Mouse (Mus musculus) fibroblast of lung, adult 2 months (primary cell): ENCODE data around the gene Paf1.

Source experiments
- DNase-seq: peaks from one replicate; pipeline ENCODE4 v3.0.0-alpha.2; 2011; ENCODE audit warnings: low read depth

Gene Paf1

DNA sequence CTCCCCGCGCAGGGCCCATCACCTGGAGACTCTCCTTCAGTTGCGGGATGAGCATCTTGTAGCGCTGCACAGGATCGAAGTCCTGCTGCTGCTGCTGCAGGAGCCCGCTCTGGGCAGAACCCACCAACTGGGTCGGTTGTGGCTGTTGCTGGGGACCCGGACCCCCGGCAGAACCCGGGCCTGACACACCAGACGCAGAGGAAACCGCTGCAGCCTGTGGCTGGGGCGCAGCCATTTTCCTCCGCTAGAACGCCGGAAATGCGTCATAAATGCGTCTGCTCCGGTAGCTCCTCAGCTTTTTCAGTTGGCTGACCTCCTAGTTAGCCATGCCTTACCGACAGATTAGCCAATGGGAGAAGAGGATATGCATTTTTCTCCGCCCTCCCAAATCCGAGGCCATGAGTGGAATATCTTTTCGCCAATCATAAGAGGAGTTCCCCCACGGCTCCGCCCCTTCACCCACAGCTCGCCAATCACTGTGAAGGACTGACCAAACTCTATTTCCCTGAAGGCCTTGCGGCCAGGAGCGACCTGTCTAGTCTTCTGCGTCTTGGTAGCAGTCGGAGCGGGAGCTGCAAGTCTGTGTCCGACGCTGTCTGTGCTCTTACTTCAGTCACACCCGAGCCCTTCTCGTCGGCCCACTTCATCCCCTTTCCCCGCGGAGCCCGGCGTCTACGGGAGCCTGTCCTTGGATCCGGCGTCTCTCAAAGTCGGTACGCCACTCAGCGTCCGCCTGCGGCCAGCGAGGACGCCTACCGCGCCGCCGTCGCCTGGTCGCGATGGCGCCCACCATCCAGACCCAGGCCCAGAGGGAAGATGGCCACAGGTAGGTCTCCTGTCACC lies at the start of gene Paf1, which contains the start of gene Med29:
Paf1 (plus strand) TSS at position 523 of the 843 bp plus-strand sequence.
Med29 (minus strand) TSS at position 280 of the 843 bp plus-strand sequence.
- DNase-seq: peak; percentile 100

DNA sequence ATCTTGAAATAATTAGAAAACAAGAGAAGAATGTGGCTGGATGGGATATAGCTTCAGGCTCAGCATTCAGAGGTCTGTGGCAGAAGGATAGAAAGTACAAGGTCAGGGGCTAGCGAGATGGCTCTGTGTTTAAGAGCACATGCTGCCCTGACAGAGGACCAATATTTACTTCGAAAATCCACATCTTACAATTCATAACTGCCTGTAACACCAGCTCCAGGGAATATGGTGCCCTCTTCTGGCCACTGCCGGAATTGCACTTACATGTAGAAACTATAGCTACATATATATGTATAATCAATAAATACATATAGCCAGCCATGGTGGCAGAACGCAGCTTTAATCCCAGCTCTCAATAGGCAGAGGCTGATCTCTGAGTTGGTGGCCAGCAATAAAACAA lies 48.1 kb upstream of the Paf1 start:
- peak; percentile 53 for DNase-seq

DNA sequence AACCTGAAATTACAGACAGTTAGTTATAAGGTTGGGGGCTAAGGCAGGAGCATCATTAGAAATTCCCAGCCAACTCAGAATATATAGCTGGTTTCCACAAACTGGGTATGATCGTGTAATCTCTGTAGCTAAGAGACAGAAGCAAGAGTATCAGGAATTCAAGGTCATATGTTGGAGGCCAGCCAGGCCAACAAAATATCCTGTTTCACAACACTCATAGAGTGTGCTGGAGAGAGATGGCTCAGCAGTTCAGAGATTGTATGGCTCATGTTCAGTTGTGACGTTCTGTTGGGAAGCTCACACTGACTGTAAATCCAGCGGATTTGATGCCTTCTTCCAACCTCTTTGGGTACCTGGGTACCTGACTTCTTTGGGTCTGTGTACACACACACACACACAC lies 45.0 kb upstream of the Paf1 start:
- DNase-seq: no peak

DNA sequence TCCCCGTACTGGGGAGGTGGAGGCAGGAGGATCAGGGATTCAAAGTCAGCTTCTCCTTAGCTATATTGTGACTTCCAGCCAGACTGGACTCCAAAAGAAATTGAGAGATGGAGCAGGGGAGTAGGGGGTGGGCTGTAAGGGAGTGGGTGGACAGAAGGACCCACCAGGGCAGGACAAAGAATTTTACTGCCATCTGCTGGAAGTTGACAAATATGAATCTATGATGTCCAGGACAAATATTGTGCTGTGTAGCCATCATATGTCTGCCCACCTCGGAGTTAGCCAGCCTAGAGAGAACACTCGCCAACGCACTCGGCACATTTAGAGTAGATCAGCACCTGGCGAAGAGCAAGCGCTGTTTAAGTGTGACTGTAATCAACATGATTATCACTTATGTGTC lies 44.1 kb upstream of the Paf1 start:
- DNase-seq: no peak

DNA sequence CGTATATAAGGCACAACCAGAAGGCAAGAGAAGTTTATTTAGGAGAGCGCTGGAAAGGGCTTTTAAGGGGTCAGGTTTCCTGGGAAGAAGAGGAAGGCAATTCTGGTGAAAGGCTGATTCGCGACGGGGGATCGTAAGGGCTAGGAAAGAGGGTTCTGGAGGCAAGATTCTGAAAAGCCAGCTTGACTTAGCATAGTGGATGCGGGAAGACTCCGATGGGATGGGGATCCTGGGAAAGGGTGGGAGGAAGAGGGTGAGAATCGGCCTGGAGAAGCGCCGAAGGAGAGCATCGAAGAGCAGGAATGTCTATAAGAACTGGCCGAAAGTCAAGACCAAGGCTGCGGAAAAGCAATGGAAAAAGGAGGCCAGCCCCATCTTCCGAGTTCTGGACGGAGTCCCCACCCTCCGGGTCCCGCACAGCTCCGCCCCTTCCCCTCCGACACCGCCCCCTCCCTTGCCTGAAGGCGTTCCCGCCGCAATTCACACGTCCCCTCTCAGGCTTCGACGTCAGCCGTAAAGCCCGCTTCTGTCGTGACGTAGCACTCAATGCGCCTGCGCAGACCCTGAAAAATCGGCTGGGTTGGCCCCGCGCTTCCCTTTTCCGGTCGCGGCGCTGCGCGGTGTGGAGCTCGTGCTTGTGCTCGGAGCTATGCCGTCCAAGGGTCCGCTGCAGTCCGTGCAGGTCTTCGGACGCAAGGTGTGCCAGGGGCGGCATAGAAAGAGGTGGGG lies 42.4 kb upstream of the Paf1 start, which contains the start of gene Rps16:
Rps16 (plus strand) TSS at position 498 of the 729 bp plus-strand sequence.
- DNase-seq: peak; percentile 95

DNA sequence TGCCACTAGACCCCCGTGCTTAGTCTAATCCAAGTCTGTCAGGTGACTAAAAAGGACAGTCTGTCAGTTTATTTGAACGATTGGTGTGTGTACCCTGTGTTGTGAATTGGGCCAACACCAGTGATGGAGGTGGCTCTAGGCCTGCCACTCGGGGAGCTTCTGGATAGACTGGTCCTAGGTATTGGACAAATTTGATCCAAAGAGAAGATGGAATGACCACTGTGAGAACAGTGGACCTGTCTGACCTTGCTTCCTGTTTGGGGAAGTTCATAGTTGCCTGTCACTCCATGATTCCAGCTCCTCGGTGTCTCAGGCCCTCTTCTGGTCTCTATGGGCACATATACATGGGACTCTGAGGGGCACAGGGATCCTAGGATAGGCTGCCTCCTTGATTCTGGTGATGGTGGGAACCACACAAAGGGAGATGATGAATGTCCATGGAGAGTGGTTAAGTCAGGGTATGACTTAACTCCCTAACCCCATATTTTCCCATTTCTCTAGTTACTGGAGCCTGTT lies 41.0 kb upstream of the Paf1 start:
- no peak for DNase-seq

DNA sequence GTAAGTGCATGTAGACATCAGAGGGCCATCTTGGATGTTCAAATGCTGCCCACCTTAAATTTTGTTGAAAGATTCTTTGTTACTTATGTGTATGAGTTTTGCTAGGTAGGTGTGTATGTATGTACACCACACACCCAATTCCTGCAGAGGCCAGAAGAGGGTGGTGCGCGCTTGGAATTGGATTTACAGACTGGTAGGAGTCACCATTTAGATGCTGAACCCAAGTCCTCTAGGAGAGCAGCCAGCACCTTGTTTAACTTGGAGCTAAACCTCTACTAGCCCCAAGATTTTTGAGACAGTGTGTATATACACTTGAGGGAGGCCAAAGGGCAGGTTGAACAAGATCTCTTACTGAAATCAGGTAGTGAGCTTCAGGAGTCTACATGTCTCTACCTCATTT lies 39.5 kb upstream of the Paf1 start:
- no peak for DNase-seq

DNA sequence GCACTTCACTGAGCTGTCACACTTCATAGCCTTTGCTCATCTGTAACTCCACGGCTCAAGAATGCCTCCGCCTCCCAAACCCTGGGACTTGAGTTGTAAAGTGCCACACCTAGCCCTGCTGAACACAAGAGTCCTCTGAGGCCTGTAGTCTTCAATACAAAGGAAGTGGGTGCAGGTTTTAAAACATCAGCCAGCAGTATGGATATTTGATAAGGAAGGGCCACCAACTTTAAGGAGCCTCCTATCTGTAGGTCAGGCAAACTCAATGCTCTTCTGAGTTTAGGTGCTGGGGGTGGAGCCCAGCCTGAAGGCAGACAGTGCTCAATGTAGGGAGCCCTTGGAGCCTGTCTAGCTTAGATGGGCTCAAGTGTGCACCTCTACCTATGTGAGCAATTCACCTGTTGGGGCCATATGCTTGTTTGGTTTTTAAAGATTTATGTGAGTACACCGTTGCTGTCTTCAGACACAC lies 38.6 kb upstream of the Paf1 start:
- DNase-seq: no peak

DNA sequence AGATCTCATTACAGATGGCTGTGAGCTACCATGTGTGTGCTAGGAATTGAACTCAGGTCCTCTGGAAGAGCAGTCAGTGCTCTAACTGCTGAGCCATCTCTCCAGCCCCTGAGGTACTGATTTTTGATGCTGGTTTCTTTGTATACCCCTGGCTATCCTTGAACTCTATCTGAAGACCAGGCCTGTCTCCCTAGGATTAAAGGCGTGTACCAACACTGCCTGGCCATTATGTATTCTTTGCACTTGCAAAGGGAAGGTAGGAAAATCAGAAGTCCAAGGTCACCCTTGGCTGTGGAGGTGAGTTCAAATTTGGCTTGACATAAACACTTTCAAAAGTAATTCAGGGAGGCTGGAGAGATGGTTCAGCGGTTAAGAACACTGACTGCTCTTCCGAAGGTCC lies 38.2 kb upstream of the Paf1 start:
- DNase-seq: no peak

DNA sequence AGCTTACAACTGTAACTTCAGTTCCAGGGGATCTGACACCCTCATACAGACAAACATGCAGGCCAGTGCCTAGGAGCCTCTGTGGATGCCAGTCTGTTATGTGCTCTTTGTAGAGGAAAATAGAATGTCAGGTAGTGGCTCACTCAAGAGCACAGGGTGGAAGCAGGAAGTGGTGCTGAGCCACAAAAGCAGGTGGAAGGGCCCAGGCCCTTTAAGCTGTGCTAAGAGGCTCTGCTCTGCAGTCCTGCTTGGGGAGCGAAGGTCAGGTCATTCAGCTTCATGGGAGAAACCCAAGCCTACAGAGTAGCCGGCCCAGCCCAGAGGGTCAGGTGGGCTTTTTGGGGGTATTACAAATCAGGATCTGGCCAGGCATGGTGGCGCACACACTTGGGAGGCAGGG lies 37.5 kb upstream of the Paf1 start:
- no peak for DNase-seq

DNA sequence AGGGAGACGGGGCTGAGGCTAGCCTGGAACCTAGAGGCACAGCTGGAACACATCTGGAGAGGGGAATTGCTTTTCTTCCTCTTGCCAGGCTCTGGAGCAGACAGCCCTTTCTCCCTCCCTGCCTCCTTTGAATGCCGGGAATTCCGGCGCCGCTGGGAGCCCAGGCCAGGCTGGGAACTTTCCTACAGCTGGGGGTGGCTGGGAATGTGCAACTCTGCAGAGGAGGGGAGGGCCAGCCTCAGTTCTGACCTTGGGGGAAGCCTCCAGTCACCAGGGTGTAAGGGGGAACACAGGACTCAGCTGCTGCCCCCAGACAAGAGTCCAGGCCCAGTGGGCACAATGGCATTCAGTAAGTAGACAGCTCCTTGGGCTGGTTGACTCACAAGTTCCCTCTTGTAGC lies 35.8 kb upstream of the Paf1 start:
- DNase-seq: no peak

DNA sequence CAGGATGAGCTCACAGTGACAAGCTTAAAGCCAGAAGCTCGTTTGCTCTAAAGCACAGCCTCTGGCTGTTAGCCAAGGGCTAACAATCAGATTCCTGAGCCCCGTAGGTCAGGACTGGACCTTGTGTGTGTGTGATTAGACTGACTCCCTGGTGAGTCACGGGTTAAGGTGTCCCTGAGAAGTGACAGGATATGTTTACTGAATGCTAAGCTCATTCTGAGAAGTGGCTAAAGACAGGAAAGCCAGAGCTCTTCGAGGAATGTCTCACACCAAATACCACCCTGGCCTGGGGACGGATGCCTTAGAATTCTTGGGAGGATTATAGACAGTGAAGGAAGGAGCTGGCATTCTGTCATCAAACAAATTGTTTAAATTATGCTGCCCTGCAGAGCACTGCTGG lies 34.8 kb upstream of the Paf1 start:
- DNase-seq: no peak

DNA sequence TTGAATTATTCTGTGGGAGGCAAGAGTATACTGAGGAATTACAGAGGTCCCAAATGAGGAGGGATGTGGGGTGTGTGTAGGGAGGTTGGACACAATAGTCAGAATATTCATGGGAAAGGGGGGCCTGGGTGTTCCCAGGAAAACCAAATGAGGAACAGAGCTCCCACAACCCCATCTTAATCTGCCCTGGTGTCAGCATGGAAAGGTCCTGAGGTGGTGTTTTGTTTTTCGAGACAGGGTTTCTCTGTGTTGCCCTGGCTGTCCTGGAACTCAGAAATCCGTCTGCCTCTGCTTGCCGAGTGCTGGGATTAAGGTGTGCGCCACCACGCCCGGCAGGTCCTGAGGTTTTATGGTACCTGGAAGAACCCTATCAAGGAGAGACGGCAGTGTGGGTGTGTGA lies 34.3 kb upstream of the Paf1 start:
- DNase-seq: no peak

DNA sequence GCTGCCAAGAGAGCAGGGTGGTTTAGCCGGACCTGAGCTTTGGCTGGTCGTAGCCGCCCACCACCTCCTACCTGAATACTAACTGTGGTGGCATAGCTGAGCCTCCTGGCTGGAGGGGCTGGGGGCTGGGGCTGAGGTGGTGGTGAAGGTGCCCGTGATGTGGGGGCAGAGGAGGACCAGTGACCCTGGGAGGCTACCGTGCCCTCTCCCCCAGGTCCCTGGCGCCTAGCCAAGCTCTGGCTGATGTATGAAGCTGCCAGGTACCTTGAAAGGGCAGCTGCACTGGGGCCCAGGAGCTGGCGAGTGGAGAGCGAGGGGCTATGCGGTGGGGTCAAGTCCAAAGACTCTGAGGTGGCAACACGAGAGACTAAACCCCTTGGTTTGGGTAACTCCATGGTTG lies 32.9 kb upstream of the Paf1 start:
- no peak for DNase-seq

DNA sequence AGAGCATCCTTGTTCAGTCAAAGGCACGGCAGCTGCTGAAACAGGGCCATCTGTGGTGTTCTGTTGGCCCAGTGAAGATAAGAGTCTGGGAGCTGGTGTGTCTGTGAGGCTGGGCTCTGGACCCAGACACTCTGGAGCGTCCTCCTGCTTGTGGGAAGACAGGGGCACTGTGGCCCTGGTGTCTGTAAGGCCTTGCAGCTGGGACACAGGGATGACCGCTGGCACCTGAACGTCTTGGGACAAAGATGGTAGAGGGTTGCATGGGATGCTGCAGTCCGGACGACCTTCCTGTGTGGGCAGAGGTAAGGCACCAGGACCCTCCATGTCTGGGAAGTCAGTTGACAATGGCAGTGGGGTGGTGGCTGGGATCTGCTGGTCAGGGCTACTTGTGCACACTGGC lies 32.5 kb upstream of the Paf1 start:
- no peak for DNase-seq

DNA sequence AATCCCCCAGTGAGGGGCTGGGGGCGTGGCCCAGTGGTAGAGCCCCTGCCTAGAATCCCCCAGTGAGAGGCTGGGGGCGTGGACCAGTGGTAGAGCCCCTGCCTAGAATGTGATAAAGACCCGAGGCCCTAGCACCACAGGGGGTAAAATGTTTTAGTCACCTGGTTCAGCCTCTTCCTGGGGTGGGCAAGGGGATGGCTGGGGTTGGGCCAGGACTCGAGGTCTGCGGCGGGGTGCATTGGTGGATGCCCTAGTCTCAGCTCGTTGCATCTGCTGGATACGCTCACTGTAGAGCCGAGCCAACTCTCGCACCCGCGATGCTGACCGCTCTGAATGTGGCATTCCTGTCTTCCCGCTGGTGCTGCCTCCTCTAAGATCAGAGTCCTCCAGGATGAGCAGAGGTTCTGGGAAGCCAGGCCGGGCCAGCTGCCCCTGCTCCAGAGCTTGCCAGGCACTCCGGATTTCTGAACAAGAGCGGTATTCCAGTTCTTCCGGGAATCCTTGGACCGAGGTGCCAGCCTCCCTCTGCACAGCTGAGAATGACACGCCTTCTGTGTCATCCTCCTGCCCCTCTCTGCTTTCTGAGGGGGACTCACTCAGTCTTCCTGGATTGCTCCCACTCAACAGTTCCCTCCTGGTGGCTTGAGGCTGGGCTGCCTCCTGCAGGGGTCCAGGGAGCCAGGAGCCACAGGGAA lies 31.0 kb upstream of the Paf1 start:
- DNase-seq: no peak

DNA sequence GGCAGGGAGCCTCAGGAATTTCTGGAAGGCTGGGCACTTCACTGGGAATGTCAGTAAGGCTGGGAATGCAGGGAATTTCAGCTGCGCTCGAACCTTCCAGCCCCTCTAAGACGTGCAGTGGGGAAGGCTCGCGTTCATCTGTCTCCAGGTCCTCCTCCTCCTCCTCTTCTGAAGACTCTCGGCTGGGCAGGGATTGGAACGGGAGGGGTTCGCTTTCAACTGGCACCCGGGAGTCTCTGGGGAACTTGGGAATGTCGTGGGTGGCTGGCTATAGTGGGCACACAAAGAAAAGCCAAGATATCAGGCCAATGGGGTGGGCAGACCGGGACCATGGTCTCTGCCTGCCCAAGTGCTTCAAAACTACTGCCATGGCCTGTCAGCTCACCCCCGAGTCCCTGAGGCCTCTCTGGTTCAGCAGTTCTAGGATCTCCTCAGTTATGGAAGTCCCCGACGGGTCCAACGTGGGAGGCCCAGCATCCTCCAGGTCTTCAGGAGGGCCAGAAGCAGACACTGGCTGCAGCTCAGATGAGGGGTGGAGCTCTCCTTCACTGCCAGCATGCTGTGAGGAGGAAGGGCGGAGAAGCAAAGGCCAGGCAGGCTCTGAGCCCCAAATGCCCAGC lies 30.2 kb upstream of the Paf1 start:
- DNase-seq: no peak

DNA sequence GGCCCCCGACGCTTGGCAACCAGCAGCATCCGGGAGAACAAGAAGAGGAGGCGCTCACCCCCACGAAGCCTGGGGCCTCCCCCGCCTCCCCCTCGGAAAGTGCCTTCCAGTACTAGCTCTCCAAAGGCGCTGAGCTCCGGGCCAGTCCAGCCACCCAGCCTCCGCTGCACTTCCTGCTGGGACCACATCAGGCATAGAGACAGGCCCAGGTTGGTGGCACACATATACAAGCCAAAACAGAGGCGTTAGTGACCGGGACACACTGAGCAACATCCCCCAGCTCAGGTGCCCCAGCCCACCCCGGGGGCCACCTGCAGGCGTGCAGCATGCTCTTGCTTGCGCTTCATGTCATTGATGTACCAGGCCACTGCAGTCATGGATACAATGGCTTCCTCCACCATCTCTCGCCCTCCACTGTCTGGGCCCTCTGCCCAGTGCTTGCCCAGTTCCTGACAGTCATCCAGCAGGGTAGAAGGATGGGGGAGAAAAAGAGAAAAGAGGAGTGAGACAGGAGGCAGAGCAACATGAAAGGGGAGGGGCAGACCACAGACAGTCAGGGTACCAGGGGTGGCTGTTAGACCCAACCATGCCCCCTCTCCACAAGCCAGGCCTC lies 25.0 kb upstream of the Paf1 start:
- DNase-seq: no peak

DNA sequence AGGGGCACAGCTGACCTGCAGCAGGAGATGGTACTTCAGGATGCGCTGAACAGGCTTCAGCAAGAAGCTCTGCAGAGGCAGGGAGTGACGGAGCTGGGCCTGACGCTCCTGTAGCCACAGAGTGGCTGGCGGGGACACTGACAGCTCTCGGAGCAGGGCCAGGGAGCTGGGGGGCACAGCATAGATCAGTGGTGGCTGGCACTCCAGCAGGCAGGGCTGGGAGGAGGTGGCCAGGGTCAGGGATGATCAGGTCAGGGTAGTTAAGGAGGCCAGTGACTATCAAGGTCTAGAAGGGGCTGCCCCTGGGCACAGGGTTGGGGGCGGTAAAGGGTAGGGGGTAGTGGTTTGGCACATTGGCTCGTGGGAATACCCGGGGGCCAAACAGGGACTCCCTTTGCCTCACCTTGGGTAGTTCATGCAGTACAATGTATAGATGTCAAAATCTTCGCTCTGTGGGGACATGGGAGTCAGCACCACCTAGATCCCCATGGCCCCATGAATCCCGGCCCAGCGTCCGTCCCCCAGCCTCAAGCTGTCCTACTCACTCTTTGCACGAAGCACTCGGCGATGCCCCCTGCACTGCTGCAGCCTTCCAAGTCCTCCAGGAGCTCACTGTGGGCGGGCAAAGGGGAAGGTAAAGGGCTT lies 24.4 kb upstream of the Paf1 start:
- no peak for DNase-seq

DNA sequence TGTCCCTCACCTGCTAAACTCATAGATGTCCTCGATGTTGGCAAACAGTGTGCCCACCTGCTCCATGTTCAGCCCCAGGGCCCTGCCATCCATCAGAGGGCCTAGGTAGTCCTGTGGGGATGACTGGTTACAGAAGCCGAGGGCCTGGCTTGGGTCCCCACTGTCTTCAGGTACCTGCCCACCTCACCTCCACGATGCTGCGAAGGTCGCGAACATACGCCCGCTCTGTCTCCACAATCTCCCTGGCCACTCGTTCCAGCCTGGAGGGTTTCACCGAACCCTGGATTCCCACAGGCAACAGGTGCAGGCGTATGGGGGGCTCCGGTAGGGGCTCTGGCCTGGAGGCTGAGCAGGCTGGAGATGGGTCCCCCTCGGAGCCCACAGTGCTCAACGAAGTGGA lies 22.7 kb upstream of the Paf1 start:
- DNase-seq: no peak

DNA sequence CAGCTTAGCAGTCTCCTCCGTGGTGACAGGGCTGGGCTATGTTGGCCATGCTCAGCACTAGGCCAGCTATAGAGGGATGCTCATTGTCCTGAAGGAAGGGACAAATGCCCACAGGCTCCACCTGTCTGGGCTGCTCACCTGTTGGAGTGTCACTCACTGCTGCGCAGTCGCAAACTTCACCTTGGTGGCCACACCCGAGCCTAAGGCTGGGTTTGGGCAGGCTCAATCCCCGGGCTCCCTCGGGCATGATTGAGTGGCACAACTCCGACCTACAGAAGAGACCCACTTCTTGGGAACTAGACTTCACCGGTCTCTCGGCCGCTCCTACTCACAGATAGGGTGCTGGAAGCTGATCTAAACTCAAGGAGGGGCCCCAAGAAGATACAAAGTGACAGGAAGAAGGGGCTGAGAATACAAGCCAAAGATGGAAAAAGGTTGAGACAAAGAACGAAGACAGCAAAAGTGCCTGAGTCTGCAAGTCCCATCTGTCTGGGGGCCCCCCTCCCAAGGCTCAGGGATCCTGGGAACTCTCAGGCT lies 21.7 kb upstream of the Paf1 start:
- no peak for DNase-seq
